Mouse (Mus musculus): ENCODE measurements around the gene Dlx6. TPM values are rescaled to one million over a fixed set of nuclear protein-coding genes. Genes with fewer than 3 reads are reported as not detected.

Dlx6 gene
- total RNA-seq, 2 experiments from 2014 or later = 8.3 to 10.1 TPM

- DNase-seq (ENCODE audit: low spot score in 2 of 2) = no peak
Observed at GRCm38 (mm10) chr6:6859111-6859949, 3.8 kb upstream of the Dlx6 start.

DNA sequence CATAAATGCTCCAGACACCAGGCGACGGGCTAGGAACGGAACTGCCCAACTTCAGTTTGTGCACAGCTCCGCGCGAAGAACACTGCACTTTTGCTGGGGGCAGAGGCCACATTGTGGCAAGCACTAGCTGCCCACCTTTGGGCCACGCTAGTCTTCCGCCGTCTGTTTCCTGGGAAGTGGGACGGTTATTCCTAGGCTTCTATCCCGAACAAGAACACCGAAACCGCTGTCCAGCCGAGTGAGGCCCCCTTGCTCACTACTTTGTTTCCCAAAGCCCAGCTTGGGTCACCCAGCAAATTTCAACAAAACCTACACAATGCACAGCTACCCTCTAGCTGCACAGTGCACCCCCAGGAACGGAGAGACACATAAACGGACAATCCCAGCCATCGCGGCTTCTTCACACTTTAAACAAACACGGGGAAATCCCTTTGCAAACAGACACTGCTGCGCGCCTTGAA lies 3.2 kb upstream of the Dlx6 start:
- DNase-seq (ENCODE audit: low spot score in 2 of 2) = no peak

DNA sequence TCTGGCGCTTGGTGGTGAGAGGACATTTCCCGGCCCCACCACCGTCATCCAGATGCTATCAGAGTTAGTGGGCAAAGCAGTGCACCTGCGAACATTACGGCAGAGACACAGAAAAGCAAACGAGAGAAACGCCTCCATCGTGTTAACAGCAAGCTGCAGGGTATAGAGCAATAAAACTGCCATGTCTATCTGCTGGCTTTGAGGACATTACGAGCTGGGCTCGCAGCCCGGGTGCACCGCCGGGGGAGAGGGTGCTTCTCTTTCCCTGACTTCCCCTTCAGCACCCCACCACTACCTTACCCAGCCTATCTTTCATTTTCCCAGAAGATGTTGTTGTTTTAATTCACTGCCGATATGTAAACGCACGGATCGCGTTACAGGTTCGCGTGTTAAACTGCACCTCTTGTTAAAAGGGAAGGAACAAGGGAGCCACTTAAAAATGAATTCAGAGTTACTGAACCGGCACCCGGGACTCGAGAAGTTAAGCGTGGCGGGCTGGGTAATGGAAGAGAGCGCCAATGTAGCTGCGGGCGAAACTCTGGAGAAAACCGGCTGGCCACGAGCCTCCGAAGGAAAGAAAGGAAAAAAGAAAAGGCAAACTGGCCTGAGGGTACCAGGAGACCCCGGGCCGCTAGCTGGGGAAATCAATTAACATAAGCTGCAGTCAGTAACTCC lies 2.6 kb upstream of the Dlx6 start:
- no peak for DNase-seq (ENCODE audit: low spot score in 2 of 2)

DNA sequence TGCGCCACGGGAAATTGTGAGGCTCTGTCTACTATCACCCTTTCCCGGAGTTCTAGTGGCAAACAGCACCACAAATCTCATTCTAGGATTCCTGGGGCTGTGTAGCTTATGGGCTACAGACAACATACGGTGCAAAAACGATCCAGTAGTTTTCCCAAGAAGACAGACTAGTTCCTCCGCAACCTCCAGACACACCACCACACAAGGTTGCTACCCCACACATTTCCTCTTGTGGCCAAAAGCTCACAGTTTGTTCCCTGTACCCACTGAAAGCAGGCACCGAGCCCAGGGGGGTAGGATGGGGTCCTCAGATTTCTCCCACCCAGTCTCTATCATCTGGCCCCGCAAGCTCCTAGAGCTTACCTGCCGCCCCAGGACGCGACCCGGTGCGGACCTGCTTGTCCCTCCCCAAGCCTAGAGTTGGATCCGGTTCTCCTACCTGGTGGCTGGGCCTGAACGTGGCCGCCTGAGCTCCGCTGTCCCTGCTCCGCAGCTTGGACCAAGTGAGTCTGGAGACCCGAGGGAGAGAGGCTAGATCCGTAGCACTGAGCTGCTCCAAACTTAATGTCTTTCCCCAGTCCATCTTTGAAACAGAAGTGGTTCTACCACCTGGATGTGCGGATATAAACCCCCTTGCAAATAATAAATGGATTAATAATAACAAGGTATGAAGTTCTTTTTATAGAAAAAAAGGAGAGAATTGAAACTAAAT lies 1.9 kb upstream of the Dlx6 start:
- DNase-seq (ENCODE audit: low spot score in 2 of 2) = no peak

GRCm38 (mm10) chr6:6861798-6862428 lies 1.2 kb upstream of the Dlx6 start:
- DNase-seq (ENCODE audit: low spot score in 2 of 2) = no peak

DNA sequence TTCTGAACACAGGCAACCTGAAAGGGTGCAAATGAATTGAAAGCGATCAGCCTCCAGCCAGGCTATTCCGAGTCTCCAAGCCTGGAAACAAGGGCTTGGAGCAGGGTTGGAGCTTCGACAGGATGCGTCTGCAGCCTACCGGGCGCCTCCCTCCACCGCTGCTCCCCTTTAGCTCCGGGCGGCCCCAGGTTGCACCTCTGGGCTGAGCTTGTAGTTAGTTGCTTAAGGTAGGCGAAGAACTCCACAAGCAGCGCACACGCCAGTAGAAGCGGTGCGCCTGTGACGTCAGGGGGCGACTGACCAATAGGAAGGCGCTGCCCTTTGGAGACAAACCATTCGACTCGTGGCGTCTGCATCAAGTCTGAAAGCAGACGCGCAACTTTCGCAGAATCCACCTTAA lies 523 bp upstream of the Dlx6 start:
- no peak for DNase-seq (ENCODE audit: low spot score in 2 of 2)

DNA sequence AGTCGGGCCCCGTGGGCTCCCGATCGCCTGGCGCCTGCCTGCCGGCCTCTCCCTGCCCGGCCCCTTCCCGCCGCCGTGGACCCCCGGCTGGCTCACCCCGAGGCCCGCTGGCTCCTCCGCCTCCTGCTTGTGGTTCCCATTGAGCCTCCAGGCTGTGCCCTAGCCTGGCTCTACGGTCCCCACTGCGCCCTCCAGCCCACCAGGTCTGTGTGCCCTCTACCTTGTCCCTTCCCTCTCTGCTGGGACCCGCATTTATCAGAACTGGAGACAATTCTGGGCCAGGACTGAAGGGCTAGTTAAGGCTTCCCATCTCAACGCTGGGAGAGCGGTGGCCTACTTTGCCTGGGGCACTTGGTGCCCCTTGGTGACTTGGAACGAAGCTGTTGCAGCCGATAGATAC lies 821 bp downstream of the Dlx6 start:
- DNase-seq (ENCODE audit: low spot score in 2 of 2) = no peak

DNA sequence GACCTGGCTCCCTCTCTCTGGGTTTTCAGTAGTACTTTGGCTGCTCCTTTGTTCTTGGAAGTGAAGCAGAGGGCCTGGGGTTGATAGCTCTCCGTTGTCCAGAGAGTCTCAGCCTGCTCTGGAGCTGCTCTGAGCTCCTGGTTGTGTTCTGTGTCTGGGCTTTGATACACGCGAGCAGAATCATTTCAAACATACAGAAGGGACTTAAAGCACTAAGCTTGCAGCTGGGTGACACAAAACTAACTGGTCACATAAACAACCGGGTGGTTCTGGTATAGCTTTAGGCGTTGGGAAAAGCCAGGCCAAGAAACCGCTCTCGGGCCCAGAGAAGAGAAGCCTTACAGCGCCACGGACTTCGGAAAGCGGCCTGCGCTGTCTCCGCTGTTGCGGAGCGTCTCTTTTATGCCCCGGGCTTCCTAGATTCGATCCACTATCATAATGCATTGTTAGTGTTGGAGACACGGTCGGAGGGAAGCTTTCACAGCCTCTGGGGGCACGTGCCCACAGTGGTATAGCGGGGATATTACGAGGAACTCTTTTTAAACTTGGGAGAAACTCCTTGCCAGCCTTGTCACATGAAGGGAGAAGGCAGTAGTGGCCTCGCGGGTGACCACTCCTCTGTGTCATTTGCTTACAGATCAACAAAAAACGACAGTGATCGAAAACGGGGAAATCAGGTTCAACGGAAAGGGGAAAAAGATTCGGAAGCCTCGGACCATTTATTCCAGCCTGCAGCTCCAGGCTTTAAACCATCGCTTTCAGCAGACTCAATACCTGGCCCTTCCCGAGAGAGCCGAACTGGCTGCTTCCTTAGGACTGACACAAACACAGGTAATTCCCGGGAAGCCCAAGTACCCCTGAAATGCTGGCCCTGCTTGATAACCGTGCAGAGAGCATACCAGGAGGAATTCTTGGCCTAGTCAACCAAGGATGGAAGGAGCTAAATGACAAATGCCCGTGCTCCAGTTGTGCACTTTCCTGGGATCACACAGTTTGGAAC lies 1.6 kb downstream of the Dlx6 start:
- DNase-seq (ENCODE audit: low spot score in 2 of 2) = no peak

DNA sequence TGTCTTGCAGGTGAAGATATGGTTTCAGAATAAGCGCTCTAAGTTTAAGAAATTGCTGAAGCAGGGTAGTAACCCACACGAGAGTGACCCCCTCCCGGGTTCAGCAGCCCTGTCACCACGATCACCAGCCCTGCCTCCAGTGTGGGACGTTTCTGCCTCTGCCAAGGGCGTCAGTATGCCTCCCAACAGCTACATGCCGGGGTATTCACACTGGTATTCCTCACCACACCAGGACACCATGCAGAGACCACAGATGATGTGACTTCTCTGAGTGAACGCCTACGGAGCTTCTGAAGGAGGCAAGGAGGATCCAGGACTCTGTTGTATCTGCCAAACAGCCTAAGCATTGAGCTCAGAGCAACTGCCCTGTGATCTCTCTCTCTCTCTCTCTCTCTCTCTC lies 3.9 kb downstream of the Dlx6 start:
- no peak for DNase-seq (ENCODE audit: low spot score in 2 of 2)

- DNase-seq (ENCODE audit: low spot score in 2 of 2) = no peak
Observed at GRCm38 (mm10) chr6:6869041-6869685, 6.0 kb downstream of the Dlx6 start.

DNA sequence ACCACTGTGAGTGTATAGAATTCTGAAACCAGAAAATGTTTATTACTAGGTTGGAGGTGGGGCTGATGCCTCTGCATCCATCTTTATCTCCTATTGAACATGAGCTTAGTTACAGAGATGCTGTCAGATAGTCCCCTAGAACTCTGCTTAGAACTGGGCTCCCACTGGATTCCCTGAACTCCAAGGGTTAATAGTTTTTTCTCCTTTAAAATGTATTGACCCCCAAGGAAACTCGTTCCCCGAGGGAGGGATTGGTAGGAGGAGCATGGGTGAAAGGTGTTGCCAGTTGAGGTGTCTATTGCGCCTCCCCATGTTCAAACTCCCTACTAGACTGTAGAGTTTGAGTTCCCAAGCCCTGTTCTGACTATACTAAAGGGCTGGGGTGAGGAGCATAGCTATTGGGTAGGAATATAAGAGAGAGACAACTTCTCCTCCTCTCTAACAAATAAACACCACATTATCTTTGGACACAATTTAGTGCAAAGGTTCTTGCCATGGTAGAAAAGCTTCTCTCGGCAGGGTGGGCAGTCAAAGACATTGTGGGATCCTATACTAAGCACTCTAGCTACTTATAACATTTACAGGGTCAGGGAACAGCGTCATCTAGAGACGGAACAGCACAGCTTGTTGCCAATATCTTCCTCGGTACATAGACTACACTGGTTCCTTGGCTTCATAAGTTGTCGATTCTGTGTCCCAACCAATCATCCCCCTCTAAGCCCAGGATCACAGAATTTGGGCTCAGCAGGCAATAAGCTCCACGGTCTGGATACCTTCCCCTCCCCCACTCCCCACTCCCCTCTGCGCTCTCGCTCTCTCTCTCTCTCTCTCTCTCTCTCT lies 7.0 kb downstream of the Dlx6 start:
- DNase-seq (ENCODE audit: low spot score in 2 of 2) = no peak

DNA sequence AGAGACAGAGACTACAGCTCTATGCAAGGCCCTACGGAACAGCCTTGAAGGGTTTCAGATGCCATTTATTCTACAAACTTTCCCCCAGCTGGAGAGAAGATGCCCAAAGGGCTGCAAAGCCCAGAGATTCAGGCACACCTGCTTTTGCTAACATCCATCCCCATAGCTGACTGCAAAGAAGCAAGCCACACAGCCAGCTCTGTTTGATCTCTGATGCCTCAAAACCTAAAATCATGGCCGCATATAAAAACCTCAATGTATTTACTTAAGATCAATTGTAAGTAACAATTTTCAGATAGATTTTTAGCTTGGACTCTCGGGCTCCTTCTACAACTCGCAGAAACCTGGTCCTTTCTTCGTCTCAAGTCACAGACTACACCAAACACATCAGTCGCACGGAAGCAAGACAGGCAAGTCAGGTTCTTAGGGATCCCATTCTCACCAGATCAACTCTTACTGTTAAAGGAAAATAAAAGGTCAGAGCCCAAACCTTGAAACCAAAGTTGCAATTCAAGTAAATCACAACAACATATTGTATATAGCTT lies 7.8 kb downstream of the Dlx6 start:
- no peak for DNase-seq (ENCODE audit: low spot score in 2 of 2)

DNA sequence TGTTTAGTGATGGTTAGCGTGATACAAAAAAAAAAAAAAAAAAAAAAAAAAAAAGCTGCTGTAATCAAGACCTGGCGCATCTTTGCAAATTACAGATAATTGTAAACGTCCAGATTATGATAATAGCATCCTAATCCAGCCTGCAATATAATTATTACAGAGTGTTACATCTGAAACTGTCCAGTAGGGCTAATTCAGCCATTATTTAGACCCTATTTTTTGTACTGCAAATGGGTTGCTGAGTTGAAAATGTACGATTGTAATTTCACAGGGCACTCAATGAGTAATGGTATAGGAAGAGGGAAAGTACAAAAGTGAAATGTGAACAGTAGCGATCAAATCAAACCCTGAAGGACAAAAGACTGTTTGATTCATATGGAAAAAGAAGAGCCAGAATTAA lies 8.6 kb downstream of the Dlx6 start:
- no peak for DNase-seq (ENCODE audit: low spot score in 2 of 2)

- DNase-seq (ENCODE audit: low spot score in 2 of 2) = no peak
Observed at GRCm38 (mm10) chr6:6872873-6873272, 9.7 kb downstream of the Dlx6 start.

DNA sequence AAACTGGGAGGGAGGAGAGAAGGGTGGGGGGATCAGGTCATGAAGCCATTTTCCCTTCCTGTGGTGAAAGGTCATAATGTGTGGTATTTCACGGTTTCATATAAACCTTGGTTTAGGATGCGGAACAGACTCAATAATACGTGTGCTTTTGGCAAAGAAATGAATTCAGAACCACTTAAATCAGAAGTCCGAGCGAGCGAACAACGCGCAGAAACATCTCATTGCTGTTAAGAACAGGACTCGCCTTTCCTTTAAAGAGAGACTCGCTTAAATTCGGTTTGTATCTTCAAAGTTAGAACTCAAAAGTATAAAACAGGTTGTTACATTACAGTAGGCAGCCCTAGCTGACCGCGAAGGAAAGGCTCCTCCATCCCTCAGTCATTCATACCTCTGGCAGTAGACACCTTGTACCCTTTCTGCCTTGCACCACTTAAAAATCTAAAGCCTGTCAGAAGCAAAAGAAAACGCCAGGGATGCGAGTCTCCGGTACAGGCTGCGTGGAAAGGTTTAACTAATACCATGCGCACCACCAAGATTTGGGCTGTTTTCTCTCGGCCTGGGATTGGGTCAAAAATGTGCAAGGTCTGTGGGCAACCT lies 10.4 kb downstream of the Dlx6 start:
- no peak for DNase-seq (ENCODE audit: low spot score in 2 of 2)

DNA sequence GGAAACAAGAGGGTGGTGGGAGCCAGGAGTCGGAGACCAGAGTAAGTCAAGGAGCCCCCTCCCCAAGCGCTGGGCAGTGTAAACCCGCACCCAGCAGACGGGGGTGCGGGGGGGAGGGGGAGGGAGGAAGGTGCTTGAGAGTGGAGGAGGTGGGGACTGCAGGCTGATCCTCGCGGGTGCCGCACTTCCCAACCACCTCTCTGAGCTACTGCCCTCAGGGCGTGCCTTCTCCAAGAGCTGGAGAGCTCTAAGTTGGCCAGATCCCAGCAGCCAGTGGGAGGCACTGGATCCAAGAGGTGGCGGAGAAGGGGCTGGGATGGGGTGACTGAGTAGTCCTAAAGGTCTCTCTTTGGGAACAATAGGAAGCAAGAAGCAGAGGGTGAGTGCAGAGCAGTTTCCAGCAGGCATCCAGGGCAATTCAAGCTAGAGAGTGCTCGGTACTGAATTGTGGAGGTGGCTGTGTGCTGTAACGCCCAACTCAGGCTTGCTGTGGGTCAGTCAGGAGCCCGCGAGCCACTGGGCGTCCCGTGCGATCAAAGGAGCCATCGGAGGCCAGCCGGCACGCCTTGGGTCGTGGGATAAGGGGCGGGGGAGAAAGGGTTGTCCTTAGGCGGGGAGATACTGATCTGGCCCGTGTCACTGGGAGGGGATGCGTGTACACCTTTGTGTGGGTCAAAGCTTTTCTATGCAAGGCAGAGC lies 11.1 kb downstream of the Dlx6 start:
- DNase-seq (ENCODE audit: low spot score in 2 of 2) = no peak

DNA sequence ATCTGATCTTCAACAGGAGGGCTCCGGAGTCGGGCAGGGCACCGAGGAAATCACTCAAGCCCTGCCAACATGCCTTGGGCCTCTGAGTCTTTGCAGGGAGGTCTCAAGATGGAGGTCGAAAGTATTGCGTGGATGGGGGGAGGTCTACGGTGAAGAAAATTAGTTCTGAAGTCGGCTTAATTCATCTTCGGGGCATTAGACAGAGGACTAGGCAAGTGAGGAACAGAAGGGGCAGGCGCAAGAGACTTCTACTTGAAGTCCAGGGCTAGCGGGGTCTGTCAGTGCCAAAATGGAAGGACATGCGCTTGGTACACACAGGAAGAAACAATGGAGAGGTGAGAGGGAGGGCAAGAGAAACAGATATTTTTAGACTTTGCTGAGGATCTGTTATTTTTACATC lies 12.0 kb downstream of the Dlx6 start:
- no peak for DNase-seq (ENCODE audit: low spot score in 2 of 2)

DNA sequence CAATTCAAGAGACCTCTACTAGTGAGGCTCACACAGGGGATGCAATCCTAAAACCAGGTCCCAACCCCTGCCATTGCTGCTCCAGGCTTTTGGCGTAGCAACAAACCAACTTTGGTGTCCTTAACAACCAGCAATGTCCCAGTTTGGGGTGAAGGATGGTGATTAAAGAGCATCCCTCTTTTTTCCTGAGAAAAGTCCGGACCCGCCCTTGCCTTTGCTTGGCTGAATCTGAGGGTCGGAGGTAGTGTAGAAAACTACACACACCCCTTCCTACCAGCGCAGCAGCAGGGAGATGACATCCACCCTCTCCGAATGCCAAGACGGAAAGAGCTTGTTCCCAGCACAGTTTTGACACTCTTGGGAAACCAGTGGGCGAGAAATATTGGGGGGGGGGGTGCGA lies 12.5 kb downstream of the Dlx6 start:
- DNase-seq (ENCODE audit: low spot score in 2 of 2) = no peak
